Mouse (Mus musculus) neural tube, embryonic 12.5 days (tissue): ENCODE measurements around the gene Cenpf. TPM values are rescaled to one million over a fixed set of nuclear protein-coding genes. Genes with fewer than 3 reads are reported as not detected.

Experiments used
- ATAC-seq: fragments of 200-750 bp; cut with Nextera tagmentation; 2 replicates; pipeline ENCODE4 v1.8.0; 2017; ENCODE audit warnings: low read depth, mild to moderate bottlenecking, moderate TSS enrichment, moderate library complexity; ENCODE audit not compliant: low FRiP score
- H3K27ac ChIP-seq: fragments of 300-500 bp; sonication (generic); 2 replicates; pipeline ENCODE4 v1.5.1; 2016
- H3K27me3 ChIP-seq: fragments of 300-500 bp; sonication (generic); replicated peaks from 2 replicates; pipeline ENCODE4 v1.6.1; 2016; ENCODE audit warnings: mild to moderate bottlenecking
- H3K36me3 ChIP-seq: fragments of 300-500 bp; sonication (generic); 2 replicates; pipeline ENCODE4 v1.6.1; 2016; ENCODE audit warnings: mild to moderate bottlenecking
- H3K4me1 ChIP-seq: fragments of 300-500 bp; sonication (generic); 2 replicates; pipeline ENCODE4 v1.6.1; 2016
- H3K4me2 ChIP-seq: fragments of 300-500 bp; sonication (generic); replicated peaks from 2 replicates; pipeline ENCODE4 v1.6.1; 2016; ENCODE audit warnings: mild to moderate bottlenecking
- H3K4me3 ChIP-seq: fragments of 300-500 bp; sonication (generic); 2 replicates; pipeline ENCODE4 v1.5.1; 2016
- H3K9ac ChIP-seq: fragments of 300-500 bp; sonication (generic); 2 replicates; pipeline ENCODE4 v1.6.1; 2016; ENCODE audit warnings: mild to moderate bottlenecking
- H3K9me3 ChIP-seq: fragments of 300-500 bp; sonication (generic); 2 replicates; pipeline ENCODE4 v1.6.1; 2016; ENCODE audit warnings: mild to moderate bottlenecking
- WGBS: fragments of 180-500 bp; shearing (Covaris S2); methylation state at CpG from one replicate; pipeline ENCODE4 v1.1.7; 2016; 5-methylcytosine and 5-hydroxymethylcytosine counted together
- polyA plus RNA-seq: library from polyadenylated mRNA; unstranded; fragments of >200 nt; fragmentation: Nextera tagmentation; extraction: Ambion mirVana; gene quantifications from 2 replicates; pipeline ENCODE4 v1.2.1, GENCODE M21; 2016

The Cenpf gene
- 74.8 and 77.7 TPM in 2 replicates for polyA plus RNA-seq

GRCm38 (mm10) chr1:189687654-189688387 lies at the start of gene Cenpf:
Gene Cenpf (minus strand): TSS chr1:189688086.
- peak; percentile 100 for ATAC-seq
- peaks cover 23% of the 10 kb centered on the region for H3K4me1 ChIP-seq
- no peaks in the 10 kb centered on the region for H3K9me3 ChIP-seq
- H3K9ac ChIP-seq = peak within 1 kb of the TSS; percentile 65
- peaks cover 17% of the 10 kb centered on the region for H3K36me3 ChIP-seq
- WGBS = under 1% methylated on average over 54 of the region's 55 CpGs
- peak within 1 kb of the TSS; percentile 95 for H3K4me2 ChIP-seq
- no peak within 1 kb of the TSS for H3K27ac ChIP-seq
- peak within 1 kb of the TSS; percentile 72 for H3K4me3 ChIP-seq
- no peaks in the 10 kb centered on the region for H3K27me3 ChIP-seq

- Histone ChIP-seq H3K4me2 (0 out of 2 replicates have a peak overlapping the region, but pooled peaks have one; percentile 3), H3K9ac (no peak overlapping the region), H3K27me3 (peaks cover 30% of the 10 kb centered on the region), H3K9me3 (no peaks in the 10 kb centered on the region), H3K27ac (no peak overlapping the region), H3K36me3 (no peaks in the 10 kb centered on the region), H3K4me3 (no peak overlapping the region), H3K4me1 (peaks cover 30% of the 10 kb centered on the region)
- no peak for ATAC-seq
- 72% methylated on average over 8 of the region's 8 CpGs for WGBS
These were observed 44.3 kb upstream of the Cenpf start for GRCm38 (mm10) chr1:189732156-189732555.

GRCm38 (mm10) chr1:189731697-189732096 lies 43.8 kb upstream of the Cenpf start:
- 0 out of 2 replicates have a peak overlapping the region, but pooled peaks have one; percentile 3 for H3K4me2 ChIP-seq
- H3K27me3 ChIP-seq = peaks cover 30% of the 10 kb centered on the region
- no peak overlapping the region for H3K4me3 ChIP-seq
- ATAC-seq = no peak
- peaks cover 34% of the 10 kb centered on the region for H3K4me1 ChIP-seq
- no peak overlapping the region for H3K9ac ChIP-seq
- no peaks in the 10 kb centered on the region for H3K9me3 ChIP-seq
- H3K36me3 ChIP-seq = no peaks in the 10 kb centered on the region
- H3K27ac ChIP-seq = no peak overlapping the region
- 68% methylated on average over 10 of the region's 10 CpGs for WGBS

GRCm38 (mm10) chr1:189729141-189729815 lies 41.4 kb upstream of the Cenpf start:
- H3K9ac ChIP-seq = 0 out of 2 replicates have a peak overlapping the region, but pooled peaks have one; percentile 64
- no peak overlapping the region for H3K27ac ChIP-seq
- no peak for ATAC-seq
- peak overlapping the region; percentile 63 for H3K4me3 ChIP-seq
- H3K4me2 ChIP-seq = peak overlapping the region; percentile 98
- H3K27me3 ChIP-seq = peaks cover 30% of the 10 kb centered on the region
- H3K9me3 ChIP-seq = no peaks in the 10 kb centered on the region
- H3K4me1 ChIP-seq = peaks cover 34% of the 10 kb centered on the region
- H3K36me3 ChIP-seq = no peaks in the 10 kb centered on the region
- 6% methylated on average over 17 of the region's 17 CpGs for WGBS

- peak overlapping the region; percentile 98 for H3K4me2 ChIP-seq
- no peak for ATAC-seq
- no peaks in the 10 kb centered on the region for H3K36me3 ChIP-seq
- peak overlapping the region; percentile 64 for H3K9ac ChIP-seq
- peaks cover 30% of the 10 kb centered on the region for H3K27me3 ChIP-seq
- peaks cover 34% of the 10 kb centered on the region for H3K4me1 ChIP-seq
- H3K4me3 ChIP-seq = peak overlapping the region; percentile 63
- no peaks in the 10 kb centered on the region for H3K9me3 ChIP-seq
- WGBS = 0% methylated on average over 15 of the region's 15 CpGs
- no peak overlapping the region for H3K27ac ChIP-seq
These were observed 40.9 kb upstream of the Cenpf start for GRCm38 (mm10) chr1:189728784-189729115.

GRCm38 (mm10) chr1:189727884-189728783 lies 40.2 kb upstream of the Cenpf start, which contains the start of gene Ptpn14:
Gene Ptpn14 (plus strand): TSS chr1:189728268.
- Histone ChIP-seq H3K27me3 (peaks cover 30% of the 10 kb centered on the region), H3K9ac (peak within 1 kb of the TSS; percentile 64), H3K4me1 (peaks cover 34% of the 10 kb centered on the region), H3K27ac (0 out of 2 replicates have a peak within 1 kb of the TSS, but pooled peaks have one; percentile 37), H3K4me2 (peak within 1 kb of the TSS; percentile 98), H3K4me3 (peak within 1 kb of the TSS; percentile 63), H3K36me3 (no peaks in the 10 kb centered on the region), H3K9me3 (no peaks in the 10 kb centered on the region)
- under 1% methylated on average over 78 of the region's 98 CpGs for WGBS
- ATAC-seq = peak; percentile 84

- Histone ChIP-seq H3K9ac (peak overlapping the region; percentile 64), H3K4me2 (peak overlapping the region; percentile 98), H3K27me3 (peaks cover 30% of the 10 kb centered on the region), H3K36me3 (no peaks in the 10 kb centered on the region), H3K9me3 (no peaks in the 10 kb centered on the region), H3K4me1 (peaks cover 34% of the 10 kb centered on the region), H3K4me3 (peak overlapping the region; percentile 63), H3K27ac (no peak overlapping the region)
- peak; percentile 43 for ATAC-seq
- under 1% methylated on average over 22 of the region's 22 CpGs for WGBS
These were observed 39.5 kb upstream of the Cenpf start for GRCm38 (mm10) chr1:189727346-189727883.

- H3K27me3 ChIP-seq = peaks cover 25% of the 10 kb centered on the region
- WGBS = 70% methylated on average over 4 of the region's 4 CpGs
These were observed 38.2 kb upstream of the Cenpf start for GRCm38 (mm10) chr1:189726121-189726520.

GRCm38 (mm10) chr1:189718600-189718999 lies 30.7 kb upstream of the Cenpf start:
- no peaks in the 10 kb centered on the region for H3K27me3 ChIP-seq
- H3K36me3 ChIP-seq = no peaks in the 10 kb centered on the region
- H3K4me1 ChIP-seq = no peaks in the 10 kb centered on the region
- H3K27ac ChIP-seq = no peak overlapping the region
- no peak overlapping the region for H3K4me3 ChIP-seq
- H3K4me2 ChIP-seq = no peak overlapping the region
- no peaks in the 10 kb centered on the region; the same call in 1 of the 2 replicates for H3K9me3 ChIP-seq
- no peak overlapping the region for H3K9ac ChIP-seq
- no peak for ATAC-seq
- WGBS = 63% methylated on average over 5 of the region's 5 CpGs

More at GRCm38 (mm10) chr1:189726121-189726520, 38.2 kb upstream of the Cenpf start:
- no peak overlapping the region for H3K4me2 ChIP-seq
- ATAC-seq = no peak
- no peak overlapping the region for H3K9ac ChIP-seq
- no peak overlapping the region for H3K27ac ChIP-seq
- H3K4me3 ChIP-seq = no peak overlapping the region
- no peaks in the 10 kb centered on the region for H3K36me3 ChIP-seq
- no peaks in the 10 kb centered on the region for H3K9me3 ChIP-seq
- H3K4me1 ChIP-seq = peaks cover 31% of the 10 kb centered on the region

- 91% methylated on average over 11 of the region's 11 CpGs for WGBS
- no peak for ATAC-seq
- H3K9ac ChIP-seq = no peak overlapping the region
- H3K27ac ChIP-seq = no peak overlapping the region
- no peaks in the 10 kb centered on the region for H3K27me3 ChIP-seq
- H3K36me3 ChIP-seq = no peaks in the 10 kb centered on the region
- no peak overlapping the region for H3K4me3 ChIP-seq
- H3K4me2 ChIP-seq = no peak overlapping the region
- no peaks in the 10 kb centered on the region; the same call in 1 of the 2 replicates for H3K9me3 ChIP-seq
- H3K4me1 ChIP-seq = no peaks in the 10 kb centered on the region
These were observed 29.7 kb upstream of the Cenpf start for GRCm38 (mm10) chr1:189717546-189717945.

GRCm38 (mm10) chr1:189715915-189716797 lies 28.3 kb upstream of the Cenpf start:
- H3K4me1 ChIP-seq = no peaks in the 10 kb centered on the region
- no peaks in the 10 kb centered on the region; the same call in 1 of the 2 replicates for H3K9me3 ChIP-seq
- H3K27ac ChIP-seq = no peak overlapping the region
- no peak overlapping the region for H3K4me2 ChIP-seq
- no peak overlapping the region for H3K9ac ChIP-seq
- no peak for ATAC-seq
- no peaks in the 10 kb centered on the region for H3K36me3 ChIP-seq
- no peaks in the 10 kb centered on the region for H3K27me3 ChIP-seq
- no peak overlapping the region for H3K4me3 ChIP-seq
- 71% methylated on average over 19 of the region's 19 CpGs for WGBS
